Mouse (Mus musculus): ENCODE results near the gene Gm3591.
"Not testable (repeated sequence)": the region's sequence is repeated elsewhere in the genome, so short reads cannot be mapped to it uniquely, and the experiment has no call there.

Gm3591 gene

DNA sequence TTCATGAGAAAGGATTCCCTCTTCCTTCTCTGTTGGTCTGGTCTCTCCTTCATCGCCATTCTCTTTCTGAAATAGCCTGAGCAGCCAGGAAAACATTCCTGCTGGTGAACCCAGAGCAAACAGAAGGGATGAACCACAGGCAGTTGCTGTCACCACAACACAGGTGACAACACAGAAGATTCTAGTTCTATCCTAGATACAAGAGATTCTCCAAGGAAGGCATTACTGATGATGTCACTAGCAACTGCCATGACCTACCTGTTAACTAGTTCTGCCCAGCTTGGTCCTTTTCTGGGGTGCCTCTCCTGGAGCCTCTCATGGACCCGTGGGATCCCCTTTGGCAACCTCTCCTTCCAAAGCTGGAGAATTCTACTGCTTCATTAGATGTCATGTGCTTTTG lies at the start of gene Gm3591:
TSS of gene Gm3591 (minus strand) at position 101 of the 400 bp plus-strand sequence.
- not testable (repeated sequence) for DNase-seq

GRCm38 (mm10) chr14:6444511-6444910 lies 32.2 kb upstream of the Gm3591 start, which contains the start of gene Gm3594:
Gm3594 (minus strand) TSS chr14:6444611.
- not testable (repeated sequence) for DNase-seq

DNA sequence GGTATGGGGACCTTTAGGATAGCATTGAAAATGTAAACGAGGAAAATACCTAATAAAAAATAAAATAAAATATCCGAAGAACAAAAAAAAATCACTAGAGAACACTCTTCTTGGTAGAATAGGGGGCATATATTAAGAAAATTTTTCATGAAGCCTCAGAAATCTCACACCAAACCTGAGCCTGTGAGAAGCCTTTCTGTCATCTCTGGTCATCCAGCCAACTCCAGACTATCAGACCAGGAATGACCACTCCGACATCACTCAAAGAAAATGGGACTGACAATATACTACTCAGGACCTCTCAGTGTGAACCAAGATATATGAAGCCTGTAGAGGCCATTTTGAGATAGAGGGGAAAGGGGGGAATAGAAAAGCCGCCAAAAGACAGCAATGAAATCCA lies 28.5 kb upstream of the Gm3591 start:
- DNase-seq, result not testable (repeated sequence)

- not testable (repeated sequence) for DNase-seq
These were observed 27.9 kb upstream of the Gm3591 start for GRCm38 (mm10) chr14:6440206-6440605.

DNA sequence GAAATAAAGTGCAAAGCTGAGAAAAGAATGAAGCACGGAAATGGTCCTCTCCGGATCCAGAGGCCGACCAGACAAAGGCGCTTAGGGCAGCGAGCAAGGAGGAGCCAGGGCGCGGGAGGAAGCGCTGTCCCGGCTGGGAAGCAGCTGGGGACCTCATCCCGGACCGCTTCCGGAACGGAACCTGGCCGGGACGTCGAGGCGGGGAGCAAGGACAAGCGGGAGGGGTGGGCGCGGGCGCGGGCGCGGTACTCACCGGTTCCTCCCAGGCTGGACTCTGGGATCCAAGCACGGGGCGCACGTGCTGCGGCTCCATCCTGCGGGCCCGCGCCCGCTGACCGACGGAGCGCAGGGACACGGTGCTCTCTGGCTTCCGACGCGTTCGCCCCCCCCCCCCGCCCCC lies 14.5 kb upstream of the Gm3591 start:
- DNase-seq, result peak; percentile 29 to 48

DNA sequence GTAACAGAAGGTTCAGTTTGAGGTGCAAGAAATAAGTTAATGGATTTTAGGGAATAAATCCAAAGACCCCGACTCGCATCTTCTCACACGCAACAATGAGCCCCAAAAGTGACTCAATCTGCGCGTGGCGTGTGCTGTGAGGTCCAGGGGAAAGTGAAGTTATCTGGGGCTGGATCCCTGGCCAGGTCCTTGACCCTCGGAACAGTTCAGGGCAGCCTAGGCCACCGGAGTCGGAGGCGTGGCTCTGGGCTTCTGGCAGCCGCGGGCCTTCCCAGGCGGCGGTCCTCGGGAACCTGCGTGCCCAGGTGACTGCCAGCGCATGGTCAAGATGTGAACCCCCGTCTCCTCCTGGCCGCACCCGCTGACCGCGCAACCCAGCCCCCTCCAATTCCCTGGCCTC lies 14.1 kb upstream of the Gm3591 start:
- peak; percentile 18 to 32 for DNase-seq

DNA sequence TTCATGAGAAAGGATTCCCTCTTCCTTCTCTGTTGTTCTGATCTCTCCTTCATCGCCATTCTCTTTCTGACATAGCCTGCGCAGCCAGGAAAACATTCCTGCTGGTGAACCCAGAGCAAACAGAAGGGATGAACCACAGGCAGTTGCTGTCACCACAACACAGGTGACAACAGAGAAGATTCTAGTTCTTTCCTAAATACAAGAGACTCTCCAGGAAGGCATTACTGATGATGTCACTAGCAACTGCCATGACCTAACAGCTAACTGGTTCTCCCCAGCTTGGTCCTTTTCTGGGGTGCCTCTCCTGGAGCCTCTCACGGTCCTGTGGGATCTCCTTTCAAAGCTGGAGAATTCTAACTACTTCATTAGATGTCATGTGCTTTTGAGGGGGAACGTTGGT lies 22.1 kb downstream of the Gm3591 start, which contains the start of gene Gm16440:
TSS of gene Gm16440 (minus strand) at position 101 of the 400 bp plus-strand sequence.
- DNase-seq, result not testable (repeated sequence)

Data from kidney, postnatal 36 days (tissue).